Mouse (Mus musculus): ENCODE results near the gene Brd3.

DNA sequence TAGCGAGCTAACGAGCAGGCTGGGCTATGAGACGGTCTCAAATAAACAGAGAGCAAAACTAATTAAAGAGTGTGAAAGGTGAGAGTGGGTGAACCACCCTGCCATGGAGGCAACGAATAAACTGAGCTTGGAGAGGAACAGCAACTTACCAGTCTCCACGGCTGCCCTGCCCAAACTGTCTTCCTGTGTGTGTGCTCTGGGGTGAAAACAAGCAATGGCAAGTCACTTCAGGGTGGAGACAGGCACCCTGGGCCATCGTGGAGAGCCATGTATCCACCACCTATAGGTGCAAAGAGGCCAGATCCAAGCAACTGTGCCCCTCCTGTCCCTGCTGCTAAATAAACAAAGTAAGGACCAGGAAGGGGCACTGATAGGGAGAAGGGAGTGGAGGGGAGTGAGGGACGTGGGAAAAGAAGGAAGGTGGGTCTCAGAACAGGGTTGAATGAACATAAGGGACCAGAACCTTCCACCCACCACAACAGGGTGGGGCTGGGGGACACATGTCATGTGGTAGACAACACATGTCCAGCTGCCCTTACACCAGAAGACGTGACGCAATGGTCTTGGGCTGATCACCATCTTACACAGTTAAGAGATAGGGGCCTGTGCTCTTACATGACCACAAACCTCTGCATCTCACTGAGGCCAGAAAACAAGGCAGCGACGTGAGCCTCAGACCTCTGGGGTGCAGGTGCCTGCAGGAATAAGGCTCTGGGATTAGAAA is 92.2 kb downstream of the Brd3 start:
- TF ChIP-seq POLR2A (IDR thresholded peaks at IDR 0.05; ENCODE audit: low read depth, low read length) (no peak), CTCF (IDR thresholded peaks at IDR 0.05; ENCODE audit: extremely low read depth, insufficient read length, insufficient replicate concordance, low read depth, low read length) (no peak)
